Mouse (Mus musculus) spleen, embryonic (tissue): ENCODE measurements around the gene Slc12a9.

Experiments
- CTCF ChIA-PET: fragments of 350-600 bp; sonication (Branson Sonifier 250); formaldehyde crosslinking; loops from one replicate; lab custom pipeline; 2022; lab: Charles Lee

Slc12a9 gene

DNA sequence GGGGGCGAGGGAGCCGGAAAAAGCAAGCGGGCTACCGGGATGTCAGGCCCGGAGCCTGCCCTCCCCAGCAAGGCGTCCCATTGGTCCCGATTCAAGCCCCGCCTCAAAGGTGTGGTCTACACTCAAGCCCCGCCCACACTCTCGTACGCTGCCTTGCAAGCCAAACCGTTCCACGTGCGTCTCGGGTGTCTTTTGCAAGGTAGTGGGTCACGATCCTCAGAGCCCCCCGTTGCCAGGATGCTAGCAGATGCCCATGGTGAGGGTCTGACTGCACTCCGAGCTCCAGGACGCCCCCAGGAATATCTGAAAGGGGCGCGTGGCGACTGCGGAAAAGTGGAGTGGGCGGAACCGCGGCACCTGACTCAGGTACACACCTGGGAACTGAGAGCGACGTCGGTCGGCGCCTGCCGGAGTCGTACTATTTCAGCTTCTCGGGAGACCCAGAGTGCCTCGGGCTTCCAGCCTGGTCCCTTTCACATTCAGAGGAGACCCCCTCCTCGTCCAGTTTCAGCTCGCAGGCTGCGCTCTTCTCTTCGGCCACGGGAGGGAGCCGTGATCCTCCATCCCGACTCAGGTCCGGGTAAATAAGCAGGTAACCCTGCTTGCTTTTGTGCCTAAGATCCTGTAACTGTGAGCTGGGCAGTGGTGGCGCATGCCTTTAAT, at the start of gene Slc12a9:
TSS of gene Slc12a9 (minus strand) at position 86 of the 663 bp plus-strand sequence.
- CTCF ChIA-PET: interaction anchor here (1.5 kb wide), 1 partner anchor 8 kb away, joined by 7 read pairs; no protein-coding TSS in a partner anchor

- CTCF ChIA-PET: interaction anchor here (0.7 kb wide), 1 partner anchor 11 kb away, joined by 4 read pairs; no protein-coding TSS in a partner anchor
These were observed 47.8 kb upstream of the Slc12a9 start for GRCm38 (mm10) chr5:137381152-137381551.

DNA sequence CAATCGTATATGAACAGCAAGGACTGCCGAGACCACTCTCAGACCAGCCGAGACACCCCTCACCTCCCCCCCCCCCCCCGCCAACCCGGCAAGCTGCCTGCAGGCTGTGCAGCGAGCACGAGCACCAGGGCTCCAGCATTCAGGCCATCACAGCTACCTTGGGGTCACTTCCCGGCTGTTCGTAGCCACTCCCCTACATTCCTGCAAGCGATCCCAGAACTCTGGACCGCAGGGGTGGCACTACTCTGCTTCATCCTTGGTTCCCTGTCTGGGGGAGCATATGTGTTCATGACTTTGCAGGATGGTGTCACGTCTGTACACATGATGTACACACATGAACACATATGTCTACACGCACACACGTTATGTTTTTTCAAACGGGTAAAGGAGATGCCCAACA, 44.2 kb upstream of the Slc12a9 start:
- CTCF ChIA-PET: no interaction called here

- CTCF ChIA-PET: no interaction called here
These were observed 43.8 kb upstream of the Slc12a9 start for GRCm38 (mm10) chr5:137377176-137377575.

DNA sequence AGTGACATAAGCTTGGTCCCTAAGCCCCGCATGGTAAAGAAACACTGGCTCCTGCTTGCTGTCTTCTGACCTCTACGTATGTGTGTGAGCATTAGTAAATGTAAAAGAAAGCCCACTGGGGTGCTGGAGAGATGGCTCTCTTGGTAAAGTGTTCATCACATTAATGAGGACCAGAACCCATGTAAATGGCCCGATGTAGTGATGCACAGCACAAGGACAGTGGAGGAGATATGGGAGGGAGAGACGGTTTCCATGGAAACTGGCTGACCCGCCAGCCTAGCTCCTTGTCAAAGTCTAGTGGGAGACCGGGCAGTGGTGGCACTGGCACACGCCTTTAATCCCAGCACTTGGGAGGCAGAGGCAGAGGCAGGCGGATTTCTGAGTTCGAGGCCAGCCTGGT, 43.3 kb upstream of the Slc12a9 start:
- CTCF ChIA-PET: no interaction called here

GRCm38 (mm10) chr5:137376198-137376597, 42.8 kb upstream of the Slc12a9 start:
- CTCF ChIA-PET: no interaction called here

DNA sequence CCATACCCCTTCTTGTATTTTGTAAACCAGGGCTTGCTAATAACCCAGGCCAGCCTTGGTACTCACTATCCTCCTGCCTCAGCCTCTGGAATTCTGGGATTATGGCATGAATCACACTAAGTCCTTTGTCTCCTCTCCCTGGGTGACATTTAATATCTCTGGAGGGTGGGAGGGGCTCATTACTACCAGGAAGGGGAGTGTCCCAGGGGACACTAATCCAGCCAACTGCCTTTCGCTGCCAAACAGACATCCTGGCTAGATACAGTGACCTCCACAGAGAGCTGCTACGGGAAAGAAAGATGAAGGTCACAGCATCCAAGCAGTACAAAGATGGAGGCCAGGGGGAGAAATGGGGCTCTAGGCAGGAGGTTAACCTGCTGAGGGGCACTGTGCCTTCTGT, 42.2 kb upstream of the Slc12a9 start:
- CTCF ChIA-PET: no interaction called here

GRCm38 (mm10) chr5:137374521-137375080, 41.2 kb upstream of the Slc12a9 start:
- CTCF ChIA-PET: no interaction called here

GRCm38 (mm10) chr5:137373371-137373950, 40.1 kb upstream of the Slc12a9 start:
- CTCF ChIA-PET: no interaction called here

GRCm38 (mm10) chr5:137369665-137370064, 36.3 kb upstream of the Slc12a9 start:
- CTCF ChIA-PET: interaction anchor here (0.7 kb wide), 1 partner anchor 12 kb away, joined by 4 read pairs; no protein-coding TSS in a partner anchor

DNA sequence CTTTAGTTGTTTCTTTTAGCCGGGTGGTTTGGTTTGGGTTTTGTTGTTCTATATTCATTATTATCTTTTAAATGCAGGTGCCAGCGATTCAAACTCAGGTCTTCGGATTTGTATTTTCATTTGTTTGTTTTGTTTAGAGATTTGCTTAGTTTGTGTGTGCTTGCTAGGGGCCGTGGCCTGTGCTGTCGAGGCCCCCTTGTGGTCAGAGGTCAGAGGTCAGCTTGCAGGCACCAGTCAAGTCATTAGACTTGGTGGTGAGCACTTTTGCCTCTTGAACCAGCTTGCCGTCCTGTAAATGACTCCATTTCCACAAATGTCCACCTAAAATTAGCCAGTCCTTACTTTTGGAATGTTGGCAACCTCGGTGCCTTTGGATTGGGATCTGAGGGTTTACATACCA, 25.0 kb upstream of the Slc12a9 start:
- CTCF ChIA-PET: interaction anchor here (1.2 kb wide), 1 partner anchor 68 kb away, joined by 3 read pairs; no protein-coding TSS in a partner anchor

GRCm38 (mm10) chr5:137354091-137354490, 20.7 kb upstream of the Slc12a9 start:
- CTCF ChIA-PET: no interaction called here

GRCm38 (mm10) chr5:137352011-137352975, 18.9 kb upstream of the Slc12a9 start:
- CTCF ChIA-PET: no interaction called here

GRCm38 (mm10) chr5:137351394-137351793, 18.0 kb upstream of the Slc12a9 start:
- CTCF ChIA-PET: interaction anchor here (0.6 kb wide), 1 partner anchor 9 kb away, joined by 4 read pairs; no protein-coding TSS in a partner anchor

DNA sequence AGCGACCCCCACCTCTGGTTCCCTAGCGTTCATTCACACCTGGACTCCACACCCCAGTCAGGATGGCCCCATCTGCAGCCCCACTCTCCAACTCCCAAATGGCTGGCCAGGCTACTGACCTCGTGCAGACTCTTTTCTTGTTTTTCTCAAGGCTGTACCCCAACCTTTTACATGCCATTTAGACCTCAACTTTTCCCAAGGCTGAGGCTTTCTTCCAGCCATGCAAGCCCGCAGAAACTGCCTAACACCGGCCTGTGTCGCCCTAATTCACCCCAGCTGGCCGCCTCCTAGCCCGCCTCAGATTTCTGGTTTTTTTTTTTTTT, 17.6 kb upstream of the Slc12a9 start:
- CTCF ChIA-PET: interaction anchor here (0.6 kb wide), 1 partner anchor 9 kb away, joined by 4 read pairs; no protein-coding TSS in a partner anchor

GRCm38 (mm10) chr5:137350205-137351057, 17.0 kb upstream of the Slc12a9 start:
- CTCF ChIA-PET: interaction anchor here (0.6 kb wide), 1 partner anchor 8 kb away, joined by 4 read pairs; no protein-coding TSS in a partner anchor

DNA sequence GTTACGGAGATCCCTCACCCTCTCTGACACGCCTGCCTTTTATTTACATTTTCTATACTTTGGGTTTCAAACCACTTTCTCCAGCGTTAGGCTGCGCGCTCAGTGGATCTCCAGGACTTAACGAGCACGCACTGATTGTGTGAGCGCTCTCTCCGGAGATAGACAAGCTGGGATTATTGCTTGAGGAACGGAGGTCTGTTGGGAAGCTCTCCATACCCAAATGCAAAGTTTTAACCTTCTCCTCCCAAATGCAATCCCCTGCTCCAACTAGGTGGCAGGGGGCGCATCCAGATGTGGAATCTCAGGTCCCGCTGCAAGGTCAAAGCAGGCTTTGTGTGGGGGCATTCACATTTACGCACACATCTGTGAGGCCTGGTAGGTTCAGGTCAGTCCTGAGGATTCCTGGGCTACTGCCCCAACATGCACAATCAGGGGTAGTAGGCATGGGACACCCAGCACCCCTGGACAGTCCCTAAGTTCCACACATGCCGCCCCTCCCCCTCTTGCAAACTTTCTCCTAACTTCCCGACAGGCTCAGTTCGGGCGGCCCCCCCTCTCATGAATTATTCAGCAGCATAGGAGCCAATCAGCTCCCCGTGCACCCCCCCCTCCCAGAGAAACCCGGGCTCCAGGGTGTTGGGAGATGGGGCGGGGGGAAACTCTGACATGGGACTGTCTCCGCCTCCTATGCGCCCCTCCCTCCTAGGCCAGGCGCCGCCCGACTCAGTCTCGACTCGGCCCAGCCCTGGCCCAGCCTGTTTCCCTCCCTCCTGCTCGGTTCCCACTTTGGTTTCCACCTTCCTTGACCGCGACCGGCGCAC, 16.2 kb upstream of the Slc12a9 start, which contains the start of gene Ephb4:
TSS of gene Ephb4 (plus strand) at position 726 of the 821 bp plus-strand sequence.
- CTCF ChIA-PET: no interaction called here

GRCm38 (mm10) chr5:137348482-137349383, 15.3 kb upstream of the Slc12a9 start:
- CTCF ChIA-PET: no interaction called here

- CTCF ChIA-PET: no interaction called here
These were observed 14.5 kb upstream of the Slc12a9 start for GRCm38 (mm10) chr5:137347856-137348255.
